Mouse (Mus musculus) erythroblast, embryonic 14.5 days (primary cell): ENCODE measurements around the gene Tas2r134.

Source experiments
- GATA1 ChIP-seq: IDR thresholded peaks from 2 replicates; pipeline ENCODE4 v1.6.1; 2012; ENCODE audit warnings: low read length, inconsistent platforms, mixed read lengths
- TAL1 ChIP-seq: IDR thresholded peaks from 3 replicates; pipeline ENCODE4 v1.6.1; 2012; ENCODE audit warnings: low read length, inconsistent platforms, mixed read lengths

- TF ChIP-seq TAL1 (no peak), GATA1 (no peak)
Observed at GRCm38 (mm10) chr2:51592157-51592556, 35.2 kb upstream of the Tas2r134 start.
